ENCODE assay signal across 9 mouse cellular contexts in the genomic region with DNA sequence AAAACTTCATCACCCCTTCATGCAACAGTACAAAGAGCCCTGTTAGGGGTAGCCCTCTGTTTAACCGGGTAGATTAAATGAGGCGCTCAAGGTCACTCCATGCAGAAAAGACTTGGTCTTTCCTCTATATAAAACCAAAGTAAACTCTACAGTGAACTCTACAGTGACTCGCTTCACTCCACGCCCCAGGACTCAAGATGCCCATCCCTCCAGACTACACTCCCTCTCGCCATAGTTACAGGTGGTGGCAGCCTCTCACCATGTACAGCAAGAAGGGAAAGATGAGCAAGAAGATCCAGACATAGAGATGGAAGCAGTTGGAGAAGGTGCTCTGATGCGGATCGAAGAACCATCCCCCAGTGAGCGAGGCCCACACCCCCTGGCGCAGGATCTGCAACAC. TPM values are rescaled to one million over a fixed set of nuclear protein-coding genes. Genes with fewer than 3 reads are reported as not detected.
A peak's percentile ranks its signal among the peaks of the same experiment; 100 is the strongest.
DNase-seq lines count a peak whose midpoint lies in the region; ATAC-seq and TF ChIP-seq lines count a peak whose summit lies in the region.
"Had no signal": no experiment of that assay in that cellular context is flagged by ENCODE, and none has a peak within 500 bp of the region (broad histone marks: within the 10 kb centered on the region; RNA-seq: fewer than 3 reads in every experiment).

No protein-coding gene starts in this region.

- H3K4me3 ChIP-seq in liver, adult 2 months (ENCODE audit: insufficient read depth, low read depth, low read length), result peak overlapping the region; percentile 88
- H3K4me3 ChIP-seq in embryonic facial prominence, embryonic 12.5 days, result peak overlapping the region; percentile 95
- H3K4me3 ChIP-seq in intestine, embryonic 14.5 days (ENCODE audit: low read depth, low read length), result peak overlapping the region; percentile 78
- peak overlapping the region; percentile 96 for H3K4me3 ChIP-seq in neural tube, embryonic 12.5 days

- H3K36me3 ChIP-seq in liver, adult 2 months (ENCODE audit: control insufficient read depth, insufficient read depth, low read length), result peaks cover 1% of the 10 kb centered on the region; the same call in 1 of the 2 replicates
- peaks cover 55% of the 10 kb centered on the region for H3K36me3 ChIP-seq in embryonic facial prominence, embryonic 12.5 days
- H3K36me3 ChIP-seq in intestine, embryonic 14.5 days (ENCODE audit: control insufficient read depth, insufficient read depth, low read length), result peaks cover 49% of the 10 kb centered on the region
- peaks cover 56% of the 10 kb centered on the region for H3K36me3 ChIP-seq in neural tube, embryonic 12.5 days

- peaks cover 20% of the 10 kb centered on the region for H3K4me1 ChIP-seq in liver, adult 2 months (ENCODE audit: control insufficient read depth, insufficient read depth, low read length)
- H3K4me1 ChIP-seq in embryonic facial prominence, embryonic 12.5 days, result peaks cover 37% of the 10 kb centered on the region
- H3K4me1 ChIP-seq in intestine, embryonic 14.5 days (replicated peaks; ENCODE audit: control insufficient read depth, insufficient read depth, low read length), result peaks cover 34% of the 10 kb centered on the region
- peaks cover 43% of the 10 kb centered on the region for H3K4me1 ChIP-seq in neural tube, embryonic 12.5 days

- no peaks in the 10 kb centered on the region for H3K9me3 ChIP-seq in embryonic facial prominence, embryonic 12.5 days
- no peaks in the 10 kb centered on the region for H3K9me3 ChIP-seq in intestine, embryonic 14.5 days (ENCODE audit: control insufficient read depth, low read length)
- H3K9me3 ChIP-seq in neural tube, embryonic 12.5 days, result no peaks in the 10 kb centered on the region

- TF ChIP-seq POLR2A in liver, adult 2 months (IDR thresholded peaks at IDR 0.05; ENCODE audit: extremely low read depth, insufficient read depth, low read length), result no peak

- ATAC-seq in embryonic facial prominence, embryonic 12.5 days (ENCODE audit: insufficient number of reproducible peaks, insufficient read depth, low FRiP score, low TSS enrichment), result no peak
- no peak for ATAC-seq in intestine, embryonic 14.5 days (replicated peaks; ENCODE audit: low FRiP score, low TSS enrichment, low read depth)
- peak; percentile 1; the same call in 1 of the 2 replicates for ATAC-seq in neural tube, embryonic 12.5 days (ENCODE audit: low FRiP score, low read depth)

- H3K79me2 ChIP-seq in liver, adult 2 months (ENCODE audit: control insufficient read depth, insufficient read depth, low read length), result peaks cover 23% of the 10 kb centered on the region

- peak overlapping the region; percentile 94 for H3K4me2 ChIP-seq in embryonic facial prominence, embryonic 12.5 days (replicated peaks)
- peak overlapping the region; percentile 99 for H3K4me2 ChIP-seq in intestine, embryonic 14.5 days (ENCODE audit: low read length)
- H3K4me2 ChIP-seq in neural tube, embryonic 12.5 days (replicated peaks), result peak overlapping the region; percentile 100

- no peak for DNase-seq in liver, adult 2 months (ENCODE audit: extremely low read depth, low read depth, low spot score)
- DNase-seq in liver, result no peak
- DNase-seq in intestine, embryonic 14.5 days (ENCODE audit: low spot score), result no peak
- DNase-seq in Muller cell, postnatal 12 days (ENCODE audit: inconsistent ontology term), result no peak
- DNase-seq in kidney, adult 11 months, result no peak
- no peak for DNase-seq in c-Kit-positive CD71-positive TER-119-positive erythroid progenitor cells, embryonic 14.5 days (ENCODE audit: low spot score)

- no peaks in the 10 kb centered on the region for H3K27me3 ChIP-seq in liver, adult 2 months (ENCODE audit: control insufficient read depth, insufficient read depth, low read length)
- no peaks in the 10 kb centered on the region for H3K27me3 ChIP-seq in embryonic facial prominence, embryonic 12.5 days
- no peaks in the 10 kb centered on the region for H3K27me3 ChIP-seq in intestine, embryonic 14.5 days (replicated peaks; ENCODE audit: control insufficient read depth, insufficient read depth, low read length)
- H3K27me3 ChIP-seq in neural tube, embryonic 12.5 days (replicated peaks), result no peaks in the 10 kb centered on the region

- H3K27ac ChIP-seq in liver, adult 2 months (replicated peaks; ENCODE audit: insufficient read depth, low read depth, low read length), result no peak overlapping the region
- peak overlapping the region; percentile 90 for H3K27ac ChIP-seq in embryonic facial prominence, embryonic 12.5 days
- H3K27ac ChIP-seq in intestine, embryonic 14.5 days (ENCODE audit: low read depth), result peak overlapping the region; percentile 81
- peak overlapping the region; percentile 79; the same call in 1 of the 2 replicates for H3K27ac ChIP-seq in neural tube, embryonic 12.5 days

- peak overlapping the region; percentile 80 for H3K9ac ChIP-seq in liver, adult 2 months (ENCODE audit: low read depth, low read length)
- peak overlapping the region; percentile 95 for H3K9ac ChIP-seq in embryonic facial prominence, embryonic 12.5 days
- peak overlapping the region; percentile 72 for H3K9ac ChIP-seq in intestine, embryonic 14.5 days (ENCODE audit: low read length)
- H3K9ac ChIP-seq in neural tube, embryonic 12.5 days, result peak overlapping the region; percentile 95

- no peak for TF ChIP-seq CTCF in liver, adult 2 months (IDR thresholded peaks at IDR 0.05; ENCODE audit: low read depth, low read length)

- 32% methylated on average over 9 of the region's 9 CpGs for WGBS in liver, adult 2 months
- 21% methylated on average over 9 of the region's 9 CpGs for WGBS in embryonic facial prominence, embryonic 12.5 days
- WGBS in intestine, embryonic 14.5 days, result 19% methylated on average over 9 of the region's 9 CpGs
- 22% methylated on average over 9 of the region's 9 CpGs for WGBS in neural tube, embryonic 12.5 days

RNA-seq across cellular contexts. Expression of gene Map3k11, which starts 0.8 kb away (rescaled TPM):
- total RNA-seq in liver, adult 2 months (2014; rRNA removed), result 10.2 and 16.4 TPM in 2 replicates
- 46.2 and 53.6 TPM in 2 replicates for polyA plus RNA-seq in liver, adult 2 months (2012; rRNA removed)
- polyA plus RNA-seq in embryonic facial prominence, embryonic 12.5 days (2016; fragmentation: Nextera tagmentation; extraction: Ambion mirVana), result 24.7 and 26.0 TPM in 2 replicates
- 23.2 and 28.8 TPM in 2 replicates for polyA plus RNA-seq in intestine, embryonic 14.5 days (2014; fragmentation: Nextera tagmentation; extraction: Ambion mirVana)
- polyA plus RNA-seq in neural tube, embryonic 12.5 days (2016; fragmentation: Nextera tagmentation; extraction: Ambion mirVana), result 22.4 and 28.9 TPM in 2 replicates

RNA-seq across cellular contexts. Expression of gene Pcnx3, which starts 1.0 kb away (rescaled TPM):
- 7.6 and 14.0 TPM in 2 replicates for total RNA-seq in liver, adult 2 months (2014; rRNA removed)
- polyA plus RNA-seq in liver, adult 2 months (2012; rRNA removed), result 44.8 and 63.8 TPM in 2 replicates
- 33.1 and 37.9 TPM in 2 replicates for polyA plus RNA-seq in embryonic facial prominence, embryonic 12.5 days (2016; fragmentation: Nextera tagmentation; extraction: Ambion mirVana)
- 27.6 and 30.8 TPM in 2 replicates for polyA plus RNA-seq in intestine, embryonic 14.5 days (2014; fragmentation: Nextera tagmentation; extraction: Ambion mirVana)
- 30.3 and 32.4 TPM in 2 replicates for polyA plus RNA-seq in neural tube, embryonic 12.5 days (2016; fragmentation: Nextera tagmentation; extraction: Ambion mirVana)

RNA-seq across cellular contexts. Expression of gene Kcnk7, which starts 16.4 kb away (rescaled TPM):
- not detected in 2 replicates for total RNA-seq in liver, adult 2 months (2014; rRNA removed)
- 0.09 TPM in 1 of 2 replicates, not detected in the other for polyA plus RNA-seq in liver, adult 2 months (2012; rRNA removed)
- 0.24 TPM in 1 of 2 replicates, not detected in the other for polyA plus RNA-seq in embryonic facial prominence, embryonic 12.5 days (2016; fragmentation: Nextera tagmentation; extraction: Ambion mirVana)
- polyA plus RNA-seq in intestine, embryonic 14.5 days (2014; fragmentation: Nextera tagmentation; extraction: Ambion mirVana), result 0.30 and 0.45 TPM in 2 replicates
- 0.19 TPM in 2 replicates for polyA plus RNA-seq in neural tube, embryonic 12.5 days (2016; fragmentation: Nextera tagmentation; extraction: Ambion mirVana)
- total RNA-seq: adrenal gland, postnatal 4 days had no signal

RNA-seq across cellular contexts. Expression of gene Sipa1, which starts 24.2 kb away (rescaled TPM):
- total RNA-seq in liver, adult 2 months (2014; rRNA removed), result 3.4 and 4.4 TPM in 2 replicates
- 11.8 and 17.9 TPM in 2 replicates for polyA plus RNA-seq in liver, adult 2 months (2012; rRNA removed)
- polyA plus RNA-seq in embryonic facial prominence, embryonic 12.5 days (2016; fragmentation: Nextera tagmentation; extraction: Ambion mirVana), result 27.0 and 28.7 TPM in 2 replicates
- 18.0 and 21.7 TPM in 2 replicates for polyA plus RNA-seq in intestine, embryonic 14.5 days (2014; fragmentation: Nextera tagmentation; extraction: Ambion mirVana)
- 24.8 and 25.7 TPM in 2 replicates for polyA plus RNA-seq in neural tube, embryonic 12.5 days (2016; fragmentation: Nextera tagmentation; extraction: Ambion mirVana)

RNA-seq across cellular contexts. Expression of gene Ehbp1l1, which starts 38.4 kb away (rescaled TPM):
- total RNA-seq in liver, adult 2 months (2014; rRNA removed), result 5.1 and 5.8 TPM in 2 replicates
- 5.3 and 8.3 TPM in 2 replicates for polyA plus RNA-seq in liver, adult 2 months (2012; rRNA removed)
- 14.4 TPM in 2 replicates for polyA plus RNA-seq in embryonic facial prominence, embryonic 12.5 days (2016; fragmentation: Nextera tagmentation; extraction: Ambion mirVana)
- 29.6 and 33.6 TPM in 2 replicates for polyA plus RNA-seq in intestine, embryonic 14.5 days (2014; fragmentation: Nextera tagmentation; extraction: Ambion mirVana)
- polyA plus RNA-seq in neural tube, embryonic 12.5 days (2016; fragmentation: Nextera tagmentation; extraction: Ambion mirVana), result 10.1 and 10.5 TPM in 2 replicates
